Mouse (Mus musculus): ENCODE measurements around the gene Mcm2. TPM values are rescaled to one million over a fixed set of nuclear protein-coding genes. Genes with fewer than 3 reads are reported as not detected.

Gene Mcm2
- total RNA-seq (2017), result 125 and 146 TPM in 2 replicates

- peak; percentile 68 to 74 for ATAC-seq (replicated peaks in 1 of 2; ENCODE audit: insufficient read depth in 1 of 2, low FRiP score in 2 of 2, low TSS enrichment in 1 of 2, low read depth in 1 of 2, poor library complexity in 2 of 2, severe bottlenecking in 2 of 2)
These were observed at the start of gene Mcm2 for GRCm38 (mm10) chr6:88898534-88899048. Gene Mcm2, minus strand, starts transcription at chr6:88898780.

GRCm38 (mm10) chr6:88947771-88948170 lies 49.2 kb upstream of the Mcm2 start:
- ATAC-seq (replicated peaks in 1 of 2; ENCODE audit: insufficient read depth in 1 of 2, low FRiP score in 2 of 2, low TSS enrichment in 1 of 2, low read depth in 1 of 2, poor library complexity in 2 of 2, severe bottlenecking in 2 of 2), result no peak

GRCm38 (mm10) chr6:88946442-88946841 lies 47.9 kb upstream of the Mcm2 start:
- no peak for ATAC-seq (replicated peaks in 1 of 2; ENCODE audit: insufficient read depth in 1 of 2, low FRiP score in 2 of 2, low TSS enrichment in 1 of 2, low read depth in 1 of 2, poor library complexity in 2 of 2, severe bottlenecking in 2 of 2)

- ATAC-seq (replicated peaks in 1 of 2; ENCODE audit: insufficient read depth in 1 of 2, low FRiP score in 2 of 2, low TSS enrichment in 1 of 2, low read depth in 1 of 2, poor library complexity in 2 of 2, severe bottlenecking in 2 of 2), result no peak
These were observed 45.1 kb upstream of the Mcm2 start for GRCm38 (mm10) chr6:88943666-88944065.

GRCm38 (mm10) chr6:88942595-88942994 lies 44.0 kb upstream of the Mcm2 start:
- no peak for ATAC-seq (replicated peaks in 1 of 2; ENCODE audit: insufficient read depth in 1 of 2, low FRiP score in 2 of 2, low TSS enrichment in 1 of 2, low read depth in 1 of 2, poor library complexity in 2 of 2, severe bottlenecking in 2 of 2)

- no peak for ATAC-seq (replicated peaks in 1 of 2; ENCODE audit: insufficient read depth in 1 of 2, low FRiP score in 2 of 2, low TSS enrichment in 1 of 2, low read depth in 1 of 2, poor library complexity in 2 of 2, severe bottlenecking in 2 of 2)
These were observed 43.0 kb upstream of the Mcm2 start for GRCm38 (mm10) chr6:88941628-88942027.

GRCm38 (mm10) chr6:88940090-88940916 lies 41.7 kb upstream of the Mcm2 start:
- no peak for ATAC-seq (replicated peaks in 1 of 2; ENCODE audit: insufficient read depth in 1 of 2, low FRiP score in 2 of 2, low TSS enrichment in 1 of 2, low read depth in 1 of 2, poor library complexity in 2 of 2, severe bottlenecking in 2 of 2)

- ATAC-seq (replicated peaks in 1 of 2; ENCODE audit: insufficient read depth in 1 of 2, low FRiP score in 2 of 2, low TSS enrichment in 1 of 2, low read depth in 1 of 2, poor library complexity in 2 of 2, severe bottlenecking in 2 of 2), result peak; percentile 79 to 89
These were observed 40.9 kb upstream of the Mcm2 start for GRCm38 (mm10) chr6:88939281-88940089.

- ATAC-seq (replicated peaks in 1 of 2; ENCODE audit: insufficient read depth in 1 of 2, low FRiP score in 2 of 2, low TSS enrichment in 1 of 2, low read depth in 1 of 2, poor library complexity in 2 of 2, severe bottlenecking in 2 of 2), result no peak
These were observed 40.1 kb upstream of the Mcm2 start for GRCm38 (mm10) chr6:88938664-88939055.

- ATAC-seq (replicated peaks in 1 of 2; ENCODE audit: insufficient read depth in 1 of 2, low FRiP score in 2 of 2, low TSS enrichment in 1 of 2, low read depth in 1 of 2, poor library complexity in 2 of 2, severe bottlenecking in 2 of 2), result no peak
These were observed 39.5 kb upstream of the Mcm2 start for GRCm38 (mm10) chr6:88937971-88938663.

- ATAC-seq (replicated peaks in 1 of 2; ENCODE audit: insufficient read depth in 1 of 2, low FRiP score in 2 of 2, low TSS enrichment in 1 of 2, low read depth in 1 of 2, poor library complexity in 2 of 2, severe bottlenecking in 2 of 2), result no peak
These were observed 38.6 kb upstream of the Mcm2 start for GRCm38 (mm10) chr6:88937214-88937549.

GRCm38 (mm10) chr6:88936342-88937213 lies 38.0 kb upstream of the Mcm2 start:
- ATAC-seq (replicated peaks in 1 of 2; ENCODE audit: insufficient read depth in 1 of 2, low FRiP score in 2 of 2, low TSS enrichment in 1 of 2, low read depth in 1 of 2, poor library complexity in 2 of 2, severe bottlenecking in 2 of 2), result no peak

GRCm38 (mm10) chr6:88935735-88936276 lies 37.2 kb upstream of the Mcm2 start:
- ATAC-seq (replicated peaks in 1 of 2; ENCODE audit: insufficient read depth in 1 of 2, low FRiP score in 2 of 2, low TSS enrichment in 1 of 2, low read depth in 1 of 2, poor library complexity in 2 of 2, severe bottlenecking in 2 of 2), result no peak

- ATAC-seq (replicated peaks in 1 of 2; ENCODE audit: insufficient read depth in 1 of 2, low FRiP score in 2 of 2, low TSS enrichment in 1 of 2, low read depth in 1 of 2, poor library complexity in 2 of 2, severe bottlenecking in 2 of 2), result no peak
These were observed 36.2 kb upstream of the Mcm2 start for GRCm38 (mm10) chr6:88934816-88935215.

- no peak for ATAC-seq (replicated peaks in 1 of 2; ENCODE audit: insufficient read depth in 1 of 2, low FRiP score in 2 of 2, low TSS enrichment in 1 of 2, low read depth in 1 of 2, poor library complexity in 2 of 2, severe bottlenecking in 2 of 2)
These were observed 35.6 kb upstream of the Mcm2 start for GRCm38 (mm10) chr6:88934132-88934531.

GRCm38 (mm10) chr6:88931449-88931848 lies 32.9 kb upstream of the Mcm2 start:
- ATAC-seq (replicated peaks in 1 of 2; ENCODE audit: insufficient read depth in 1 of 2, low FRiP score in 2 of 2, low TSS enrichment in 1 of 2, low read depth in 1 of 2, poor library complexity in 2 of 2, severe bottlenecking in 2 of 2), result no peak

- no peak for ATAC-seq (replicated peaks in 1 of 2; ENCODE audit: insufficient read depth in 1 of 2, low FRiP score in 2 of 2, low TSS enrichment in 1 of 2, low read depth in 1 of 2, poor library complexity in 2 of 2, severe bottlenecking in 2 of 2)
These were observed 31.5 kb upstream of the Mcm2 start for GRCm38 (mm10) chr6:88930049-88930448.
